Mouse (Mus musculus) megakaryocyte progenitor cell, adult 5-6 weeks (primary cell): ENCODE results near the gene Prdx6b. TPM values are rescaled to one million over a fixed set of nuclear protein-coding genes. Genes with fewer than 3 reads are reported as not detected.
A peak's percentile ranks its signal among the peaks of the same experiment; 100 is the strongest.

Experiments used
- ATAC-seq: replicated peaks from 2 replicates; pipeline ENCODE4 v1.8.0; 2016; ENCODE audit warnings: mild to moderate bottlenecking, moderate TSS enrichment, inconsistent platforms; ENCODE audit not compliant: poor library complexity
- total RNA-seq, 2 experiments: library from RNA; stranded (forward) in 1 of 2; stranded (reverse) in 1 of 2; fragments of 157-497, 149-512 nt in 1 of 2; fragments of 200-1000 nt in 1 of 2; gene quantifications; 2 replicates each; pipeline versions ENCODE4 v1.2.3 to v1.2.4; 2015 to 2017

Gene Prdx6b
- total RNA-seq (2015) (not detected in 2 replicates), total RNA-seq (2017) (not detected in 2 replicates)

DNA sequence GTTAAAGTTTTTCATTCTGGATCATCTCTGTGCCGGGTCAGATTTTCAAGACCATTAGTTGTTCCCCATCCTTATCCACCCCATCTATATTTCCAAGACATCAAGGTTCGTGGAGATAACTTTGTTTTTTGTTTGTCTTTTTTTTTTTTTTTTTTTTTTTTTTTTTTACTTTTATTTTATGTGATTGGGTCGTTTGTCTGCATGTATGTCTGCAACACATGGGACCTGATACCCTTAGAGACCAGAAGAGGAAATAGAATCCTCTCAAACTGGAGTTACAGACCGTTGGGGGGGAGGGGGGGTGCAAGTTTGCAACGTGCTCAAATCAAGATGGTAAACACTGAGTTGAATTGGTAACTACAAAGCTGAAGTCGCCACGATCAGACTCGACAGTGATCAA lies at the start of gene Prdx6b:
Prdx6b (plus strand) TSS at position 301 of the 400 bp plus-strand sequence.
- ATAC-seq = no peak

DNA sequence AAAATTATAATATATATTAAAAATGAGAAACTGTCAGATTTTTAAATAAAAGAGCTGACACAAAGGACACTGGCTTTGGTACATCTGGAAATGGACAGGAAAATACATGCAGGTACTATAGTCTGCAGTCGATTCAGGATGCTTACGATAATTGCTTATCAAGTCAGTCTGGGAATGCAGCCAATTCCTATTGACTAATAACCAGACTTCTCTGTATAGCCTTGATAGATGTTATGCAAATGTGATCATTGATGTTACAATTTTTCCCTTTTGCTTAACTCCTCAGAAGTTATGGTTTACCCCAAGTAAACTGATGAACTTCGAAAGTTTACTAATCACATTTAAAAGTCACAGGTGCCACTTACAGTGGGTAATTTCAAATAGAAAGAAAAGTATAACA lies 44.8 kb upstream of the Prdx6b start:
- ATAC-seq = peak; percentile 71

DNA sequence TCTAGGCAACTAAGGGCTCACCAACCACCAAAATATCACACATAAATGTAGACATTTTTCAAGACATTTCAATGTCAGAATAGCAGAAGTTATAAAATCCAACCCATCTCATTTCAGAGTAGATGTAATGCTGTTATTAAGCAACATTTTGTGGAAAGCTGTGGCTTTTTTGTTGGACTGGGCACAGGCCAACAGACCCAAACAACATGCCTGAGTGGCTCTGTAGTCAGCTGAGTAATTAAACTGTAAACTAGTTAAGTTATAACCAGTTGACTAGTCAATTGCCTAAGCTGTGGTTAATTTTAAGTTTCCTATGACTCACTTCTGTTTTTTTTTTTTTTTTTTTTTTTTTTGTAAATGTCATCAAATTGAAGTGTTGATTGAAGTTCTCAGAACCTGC lies 44.4 kb upstream of the Prdx6b start:
- peak; percentile 94 for ATAC-seq

DNA sequence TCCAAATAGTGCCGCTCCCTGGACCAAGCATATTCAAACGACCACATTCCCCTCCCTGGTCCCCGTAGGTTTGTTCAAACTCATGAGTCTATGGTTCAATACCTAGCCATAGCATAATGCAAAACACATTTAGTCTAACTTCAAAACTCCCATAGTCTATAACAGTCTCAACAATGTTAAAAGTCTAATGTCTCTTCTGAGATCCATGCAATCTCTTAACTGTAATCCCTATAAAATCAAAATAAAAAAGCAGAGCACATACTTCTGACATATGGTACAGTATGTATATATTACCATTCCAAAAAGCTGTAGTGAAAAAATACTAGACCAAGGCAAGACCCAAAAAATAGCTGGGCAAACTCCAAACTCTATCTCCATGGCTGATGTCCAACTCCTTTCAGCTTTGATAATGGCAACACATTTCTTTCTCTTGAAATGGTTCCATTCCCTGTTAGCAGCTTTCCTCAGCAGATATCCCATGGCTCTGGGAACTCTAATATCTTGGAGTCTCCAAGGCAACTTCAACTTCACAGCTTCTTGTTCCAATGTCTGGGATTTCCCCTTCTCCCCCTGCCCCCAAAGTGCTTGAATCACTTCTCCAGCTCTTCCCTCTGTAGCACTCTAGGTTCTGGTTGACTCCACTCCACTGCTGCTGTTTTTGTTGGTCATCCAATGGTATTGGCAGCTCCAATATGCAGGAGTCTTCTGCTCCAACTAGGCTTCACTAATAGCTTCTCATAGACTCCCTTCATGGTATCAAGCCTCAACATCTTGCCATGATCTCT lies 32.2 kb upstream of the Prdx6b start:
- ATAC-seq = no peak

DNA sequence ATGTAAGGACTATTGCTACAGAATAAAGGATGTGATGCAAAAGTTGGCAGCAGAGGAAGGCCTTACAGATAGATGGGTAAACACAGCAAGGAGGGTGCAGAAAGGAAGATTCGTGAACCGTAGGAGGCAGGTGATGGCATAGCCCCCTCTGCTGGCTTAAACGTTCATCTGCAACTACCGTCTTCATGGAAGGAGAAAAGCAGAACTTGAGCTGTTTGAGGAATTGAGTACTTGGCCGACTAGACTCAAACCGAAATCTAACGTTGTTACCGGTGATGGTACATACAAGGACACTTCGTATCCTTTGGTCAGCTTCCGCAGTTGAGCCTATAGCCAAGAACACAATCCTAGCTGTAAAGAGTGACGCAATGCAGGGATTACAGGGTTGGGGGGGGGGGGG lies 25.4 kb upstream of the Prdx6b start:
- peak; percentile 99 for ATAC-seq

DNA sequence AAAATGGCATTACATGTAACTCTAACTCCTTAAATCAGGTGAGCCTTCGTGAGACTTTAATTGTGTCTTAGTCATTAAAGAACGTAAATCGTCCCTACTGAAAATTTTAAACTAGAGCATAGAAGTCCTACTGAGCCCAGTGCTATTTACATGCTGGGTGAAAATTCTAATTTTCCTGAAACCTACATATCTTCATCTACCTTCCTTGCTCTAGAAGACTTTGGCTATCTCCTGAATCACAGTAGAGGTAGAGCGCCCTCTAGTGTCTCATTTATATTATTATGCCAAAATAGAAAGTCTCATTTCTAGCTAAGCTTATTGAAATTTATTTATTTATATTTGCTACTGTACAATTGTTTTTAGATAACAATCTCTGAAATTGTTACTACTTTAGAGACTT lies 24.2 kb upstream of the Prdx6b start:
- peak; percentile 62; the same call in 1 of the 2 replicates for ATAC-seq

DNA sequence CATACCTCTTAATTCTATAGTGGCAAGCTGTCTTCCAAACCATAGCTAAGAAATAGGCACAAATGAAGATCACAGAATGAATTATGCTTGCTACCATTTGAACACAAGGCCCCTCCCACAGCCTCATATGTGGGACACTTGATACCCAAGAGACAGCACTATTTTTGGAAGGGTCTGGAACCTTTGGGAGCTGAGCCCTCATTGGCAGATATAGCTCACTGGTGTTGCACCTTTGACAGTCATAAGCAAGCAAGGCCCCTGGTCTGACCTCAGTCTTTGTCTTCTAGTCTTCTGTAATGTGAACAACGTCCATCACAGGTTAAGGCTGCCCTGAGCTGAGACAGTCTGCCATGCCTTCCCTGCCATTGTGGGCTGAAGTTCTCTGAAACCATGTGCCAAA lies 20.8 kb upstream of the Prdx6b start:
- no peak for ATAC-seq

DNA sequence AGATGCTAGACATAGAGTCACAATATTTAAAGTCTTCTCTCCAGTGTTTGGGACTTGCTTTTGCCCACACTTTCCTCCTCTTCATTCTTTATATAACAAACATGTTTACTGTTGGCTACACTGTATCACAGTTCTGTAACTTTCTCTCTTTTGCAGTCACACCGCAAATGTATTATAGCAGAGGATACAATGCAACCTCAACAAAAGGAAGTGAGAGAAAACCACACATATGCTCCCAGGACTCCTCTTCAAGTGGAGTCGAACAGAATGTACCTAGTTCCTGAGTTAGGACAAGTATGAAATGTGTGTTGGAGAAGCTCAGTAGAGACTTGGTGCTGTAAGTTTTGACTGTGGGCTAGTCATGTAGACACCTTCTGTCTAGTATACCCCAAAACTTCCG lies 19.2 kb upstream of the Prdx6b start:
- ATAC-seq = peak; percentile 63

DNA sequence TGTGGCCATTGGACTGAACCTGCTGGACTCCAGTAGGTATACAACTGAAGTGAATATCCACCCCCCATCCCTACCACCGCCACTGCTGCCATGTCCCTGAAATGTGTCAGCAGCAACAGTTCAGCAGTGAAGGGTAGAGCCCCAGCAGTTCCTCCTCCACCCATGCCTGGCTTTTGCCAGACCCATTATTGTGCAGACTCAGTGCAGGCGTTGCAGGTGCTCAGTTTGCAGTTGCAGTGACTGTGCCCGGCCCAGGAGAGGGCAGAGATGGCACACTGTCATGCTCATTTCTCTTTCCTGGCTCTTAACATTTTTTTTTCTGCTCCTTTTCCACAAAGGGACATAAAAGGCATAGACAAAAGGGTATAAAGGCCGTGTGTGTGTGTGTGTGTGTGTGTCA lies 18.5 kb upstream of the Prdx6b start:
- ATAC-seq = peak; percentile 63

DNA sequence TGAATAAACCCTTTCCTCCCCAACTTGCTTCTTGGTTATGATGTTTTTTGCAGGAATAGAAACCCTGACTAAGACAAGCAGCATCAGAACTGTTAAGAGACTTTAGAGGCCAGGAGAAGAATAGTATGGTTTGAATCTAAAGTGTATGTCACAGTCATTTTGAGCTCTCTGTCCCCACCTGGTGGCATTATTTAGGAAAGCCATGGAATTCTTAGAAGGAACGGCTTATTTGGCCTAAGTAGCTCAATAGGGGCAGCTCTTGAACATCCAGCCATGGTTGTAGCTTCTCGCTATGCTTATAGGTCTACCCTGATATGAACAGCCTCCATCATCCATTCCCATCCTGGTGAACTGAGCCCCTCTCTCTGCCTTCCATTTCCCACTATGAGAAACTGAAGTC lies 17.1 kb upstream of the Prdx6b start:
- peak; percentile 84 for ATAC-seq

DNA sequence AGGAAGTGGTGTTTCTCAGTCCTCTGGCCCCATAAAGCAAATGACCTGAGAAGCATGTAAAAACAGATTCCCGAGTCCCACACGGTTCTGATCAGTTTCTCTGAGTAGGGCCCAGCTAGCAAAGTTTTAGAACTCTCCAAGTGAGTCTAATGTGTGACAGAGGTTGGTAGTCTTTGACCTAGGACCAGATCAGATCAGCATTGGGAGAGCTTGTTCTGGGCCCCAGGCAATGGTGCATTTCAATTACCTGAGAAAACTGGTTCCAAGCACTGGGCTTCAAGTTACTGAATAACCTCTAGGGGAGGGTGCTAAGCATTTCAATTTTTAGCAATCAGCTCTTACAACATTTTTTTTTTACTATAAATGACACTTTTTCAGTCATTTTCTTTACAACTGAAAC lies 10.1 kb upstream of the Prdx6b start:
- ATAC-seq = no peak

DNA sequence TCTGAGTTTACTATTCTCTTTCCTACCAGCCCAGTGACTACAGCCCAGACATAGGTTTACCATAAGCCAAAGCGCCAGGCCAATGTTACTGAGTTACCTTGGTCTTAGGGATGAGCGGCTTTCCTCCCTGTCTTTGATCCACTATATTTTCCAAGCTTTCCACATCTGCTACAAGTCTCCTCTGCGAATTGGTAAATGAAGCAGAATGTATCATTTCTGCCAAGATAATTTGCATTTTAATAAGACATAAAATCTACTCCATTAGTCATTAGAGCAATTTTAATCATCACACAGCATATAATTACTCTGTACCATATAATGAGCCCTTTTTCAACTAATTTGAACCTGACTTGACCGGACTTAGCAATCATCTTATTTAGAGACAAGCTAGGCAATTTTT lies 5.9 kb upstream of the Prdx6b start:
- ATAC-seq = no peak

DNA sequence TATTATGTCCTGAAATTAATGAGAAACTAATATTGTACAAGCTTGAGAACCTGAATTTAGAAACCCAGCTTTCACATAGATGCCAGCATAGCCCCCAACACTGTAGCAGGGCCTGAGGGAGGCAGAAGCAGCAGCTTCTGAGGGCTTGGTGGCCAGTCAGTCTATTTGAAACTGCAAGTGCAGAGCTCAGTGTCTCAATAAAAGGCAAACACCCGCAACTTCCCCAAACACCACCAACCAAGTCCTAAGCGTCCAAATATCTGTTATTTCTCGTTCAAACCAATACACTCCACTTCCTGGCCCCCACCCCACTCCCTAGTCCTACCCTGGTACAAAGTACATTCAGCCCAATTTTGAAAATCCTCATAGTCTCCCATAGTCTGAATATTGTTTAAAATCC lies 6.1 kb downstream of the Prdx6b start:
- ATAC-seq = peak; percentile 94

DNA sequence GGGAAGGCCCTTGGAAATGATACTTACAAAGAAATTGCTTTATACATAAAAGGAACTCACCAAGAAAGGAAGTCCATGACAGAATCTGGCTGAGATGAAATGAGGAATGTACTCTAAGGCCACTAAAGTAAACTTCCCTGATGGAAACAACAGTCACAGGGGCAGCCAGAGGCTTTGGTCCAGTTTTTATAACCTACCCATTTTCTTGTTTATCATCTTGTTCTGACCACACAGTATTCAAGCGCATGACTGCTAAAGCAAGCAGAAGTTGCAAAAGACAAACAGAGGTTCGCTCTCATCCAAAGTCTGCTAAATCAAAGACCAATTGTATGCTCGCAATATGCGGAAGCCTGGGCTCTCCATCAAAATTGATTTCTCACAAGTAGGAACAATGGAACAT lies 8.5 kb downstream of the Prdx6b start:
- ATAC-seq = no peak

DNA sequence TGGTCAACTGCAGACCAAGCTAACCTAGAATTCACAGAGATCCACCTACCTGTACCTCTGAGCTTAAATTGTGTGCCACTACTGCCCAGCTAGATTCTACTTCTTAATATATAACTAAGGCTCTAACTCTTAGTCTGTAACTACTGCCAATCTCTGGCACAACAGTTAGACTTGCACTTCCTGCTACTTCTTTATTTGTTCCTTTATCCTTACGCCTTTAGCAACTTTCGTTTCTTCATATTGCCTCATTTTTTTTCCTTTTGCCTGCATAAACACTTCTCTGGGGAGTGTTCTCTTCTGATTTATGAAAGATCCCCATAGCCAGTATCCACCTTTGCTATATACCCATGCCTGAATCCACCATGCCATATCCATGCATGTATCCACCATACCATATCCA lies 11.7 kb downstream of the Prdx6b start:
- ATAC-seq = peak; percentile 45

DNA sequence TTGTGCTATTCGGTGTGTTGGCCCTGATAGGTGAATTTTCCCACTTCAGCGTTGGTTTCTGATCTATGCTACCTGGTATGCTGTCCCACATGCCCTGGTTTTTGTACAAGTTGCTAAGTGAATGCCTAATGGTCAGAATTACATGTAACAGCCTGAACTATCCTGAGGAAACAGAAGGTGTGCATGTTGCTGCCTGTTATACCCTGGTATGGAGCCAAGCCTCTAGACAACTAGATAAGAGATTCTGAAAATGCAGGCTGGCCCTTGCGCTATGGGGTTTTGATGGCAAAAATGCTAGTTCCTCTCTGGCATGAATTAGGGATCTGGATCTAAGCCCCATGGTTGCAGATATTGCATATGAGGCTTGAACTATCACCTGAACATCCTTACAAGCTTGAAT lies 15.4 kb downstream of the Prdx6b start:
- ATAC-seq = peak; percentile 27

DNA sequence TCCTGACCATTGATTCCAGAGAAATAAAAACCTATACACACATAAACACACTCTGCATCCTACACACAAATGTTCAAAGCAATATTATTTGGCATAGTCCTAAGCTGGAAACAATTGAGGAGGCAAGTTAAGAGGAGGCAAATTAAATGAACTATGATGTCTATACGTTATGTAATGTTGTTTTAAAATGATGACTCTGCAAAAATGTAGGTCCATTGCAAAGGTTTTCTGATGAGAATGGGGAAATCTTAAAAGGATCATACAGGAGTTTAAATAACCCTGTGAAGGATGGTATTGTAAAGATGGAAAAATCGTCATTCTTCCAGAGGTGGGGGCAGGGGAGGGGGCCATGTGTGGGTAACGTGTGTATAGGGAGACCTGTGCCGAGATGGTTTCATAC lies 17.5 kb downstream of the Prdx6b start:
- no peak for ATAC-seq

DNA sequence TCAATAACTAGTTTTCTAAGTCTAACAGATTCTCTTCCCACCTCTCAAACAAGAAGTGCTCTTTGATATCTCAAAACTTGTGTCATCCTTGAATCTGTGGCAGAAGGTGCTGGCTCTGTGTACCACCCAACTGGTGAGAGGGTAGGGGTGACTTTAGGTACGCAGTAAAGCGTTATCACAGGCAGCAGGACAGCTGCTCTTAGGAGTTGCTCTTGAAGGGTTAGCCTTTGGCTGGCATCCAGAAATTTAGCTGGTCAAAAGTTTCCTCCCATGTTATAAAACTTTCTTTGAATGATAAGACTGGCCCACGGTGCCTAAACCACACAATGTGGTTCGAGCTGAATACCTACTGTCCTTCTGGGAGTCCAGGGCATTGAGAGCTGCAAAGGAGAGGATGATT lies 18.5 kb downstream of the Prdx6b start:
- ATAC-seq = peak; percentile 30

DNA sequence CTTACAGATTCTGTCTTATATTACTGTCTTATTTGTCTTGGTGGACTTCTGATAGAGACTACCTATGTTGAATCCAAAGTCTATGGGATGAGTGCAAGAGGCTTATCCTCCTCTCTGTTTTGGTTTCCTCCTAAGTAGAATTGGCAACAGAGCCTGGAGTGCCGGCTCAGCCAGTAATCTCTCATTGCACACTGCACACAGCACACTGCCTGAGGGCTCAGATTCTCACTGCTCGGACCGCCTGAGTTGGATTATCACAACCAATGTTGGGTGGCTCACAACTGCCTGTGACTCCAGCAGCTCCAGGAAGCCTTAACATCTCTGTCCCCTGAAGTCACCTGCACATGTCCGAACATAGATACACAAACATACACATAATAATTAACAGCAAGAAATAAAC lies 19.1 kb downstream of the Prdx6b start:
- peak; percentile 46 for ATAC-seq

DNA sequence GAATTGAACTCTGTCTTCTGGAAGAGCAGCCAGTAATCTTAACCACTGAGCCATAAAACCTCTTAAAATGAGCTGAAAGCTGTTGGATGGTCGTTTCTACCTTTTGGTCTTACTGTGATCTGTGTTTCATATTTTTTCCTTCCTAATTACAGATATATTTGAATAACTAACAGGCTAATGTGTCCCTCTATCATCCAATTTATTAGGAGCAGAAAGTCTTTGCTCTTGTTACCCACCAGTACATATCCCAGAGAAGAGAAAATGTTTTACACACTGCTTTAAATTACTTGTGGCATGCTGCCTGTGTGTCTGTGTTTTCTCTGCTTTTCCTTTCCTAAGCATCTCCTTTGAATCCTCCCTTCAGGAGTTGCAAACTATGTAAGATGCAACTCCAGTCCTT lies 21.9 kb downstream of the Prdx6b start:
- no peak for ATAC-seq

DNA sequence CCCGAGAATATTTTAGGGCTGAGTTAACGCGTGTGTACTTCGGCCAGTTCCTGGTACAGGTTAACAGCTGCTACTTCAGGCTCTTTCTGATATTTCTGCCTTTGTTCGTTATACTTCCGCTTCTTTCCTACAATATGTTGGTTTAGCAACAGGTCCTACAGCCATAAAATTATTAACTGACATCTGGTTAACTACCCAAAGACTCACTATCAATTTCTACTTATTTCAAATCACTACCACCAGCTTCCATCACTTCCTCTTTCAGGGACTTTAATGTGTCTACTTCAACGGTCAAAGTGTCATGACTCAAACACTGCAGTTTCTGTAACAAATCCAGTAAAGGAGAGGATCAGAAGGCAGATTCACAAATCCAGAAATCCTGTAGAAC lies 22.6 kb downstream of the Prdx6b start:
- peak; percentile 52 for ATAC-seq

DNA sequence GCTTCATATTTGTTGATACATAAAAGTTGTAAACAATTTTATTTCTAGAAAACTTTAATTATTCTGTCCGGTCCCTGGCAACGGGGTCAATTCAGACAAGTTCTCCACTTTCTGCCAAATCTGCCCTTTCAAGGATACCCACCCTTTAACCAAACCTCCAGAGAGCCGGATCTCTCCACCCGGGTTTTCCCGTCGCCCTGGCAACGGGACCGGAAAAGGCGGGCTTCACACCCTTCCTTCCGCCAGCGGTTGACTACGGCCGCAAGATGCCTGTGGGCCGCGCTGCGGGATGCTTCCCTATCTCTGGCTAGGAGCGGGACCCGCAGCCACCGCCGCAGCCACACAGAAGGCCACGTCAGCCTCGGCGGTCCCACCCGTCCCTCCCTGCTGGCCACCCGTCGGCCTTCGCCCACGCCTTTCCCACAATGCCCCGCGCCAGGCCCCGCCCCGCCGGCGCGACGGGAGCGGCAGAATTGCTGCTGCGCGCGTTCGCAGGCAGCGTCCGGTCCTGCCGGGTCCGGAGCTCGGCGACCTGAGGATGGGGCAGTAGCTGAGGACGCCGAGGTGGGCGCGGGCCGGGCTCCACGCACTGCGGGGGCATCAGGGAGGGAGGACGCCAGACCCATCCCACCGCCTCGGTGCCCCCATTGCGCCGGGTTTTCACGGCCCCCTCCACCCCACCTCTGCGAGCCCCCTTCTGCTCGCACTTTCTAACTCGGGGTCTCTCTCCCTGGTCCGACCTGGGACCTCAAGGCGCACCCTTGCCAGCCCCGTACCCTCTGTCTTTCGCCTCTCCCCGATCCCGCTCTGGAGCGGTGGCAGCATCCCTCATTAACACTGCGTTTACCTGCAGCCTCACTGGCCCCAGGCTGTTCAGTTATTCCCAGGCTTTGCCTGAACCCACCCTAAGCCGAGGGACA lies 23.2 kb downstream of the Prdx6b start, which contains the start of gene Dnajc10:
Dnajc10 (plus strand) TSS at position 225 of the 920 bp plus-strand sequence.
- peak; percentile 73 for ATAC-seq
